Mouse (Mus musculus) neural tube, embryonic 11.5 days (tissue): ENCODE data around the gene Gna15. TPM values are rescaled to one million over a fixed set of nuclear protein-coding genes. Genes with fewer than 3 reads are reported as not detected.
A peak's percentile ranks its signal among the peaks of the same experiment; 100 is the strongest.

Source experiments
- ATAC-seq: fragments of 200-750 bp; cut with Nextera tagmentation; 2 replicates; pipeline ENCODE4 v1.8.0; 2017; ENCODE audit warnings: moderate number of reproducible peaks, mild to moderate bottlenecking, moderate TSS enrichment, moderate library complexity; ENCODE audit not compliant: insufficient read depth, low FRiP score, low TSS enrichment
- DNase-seq: peaks from one replicate; pipeline ENCODE4 v3.0.0-alpha.2; 2015; ENCODE audit warnings: low spot score
- H3K27ac ChIP-seq: fragments of 300-500 bp; sonication (generic); 2 replicates; pipeline ENCODE4 v1.5.1; 2014; ENCODE audit warnings: low read depth, mild to moderate bottlenecking, low read length
- H3K27me3 ChIP-seq: fragments of 300-500 bp; sonication (generic); 2 replicates; pipeline ENCODE4 v1.6.1; 2014; ENCODE audit warnings: mild to moderate bottlenecking, low read length, mixed read lengths; ENCODE audit not compliant: control insufficient read depth, insufficient read depth
- H3K36me3 ChIP-seq: fragments of 300-500 bp; sonication (generic); 2 replicates; pipeline ENCODE4 v1.6.1; 2014; ENCODE audit warnings: mild to moderate bottlenecking, low read length, moderate library complexity, mixed read lengths; ENCODE audit not compliant: control insufficient read depth, insufficient read depth
- H3K4me1 ChIP-seq: fragments of 300-500 bp; sonication (generic); 2 replicates; pipeline ENCODE4 v1.6.1; 2014; ENCODE audit warnings: low read length, mixed read lengths; ENCODE audit not compliant: control insufficient read depth, insufficient read depth
- H3K4me2 ChIP-seq: fragments of 300-500 bp; sonication (generic); 2 replicates; pipeline ENCODE4 v1.6.1; 2014; ENCODE audit warnings: low read depth, mild to moderate bottlenecking, moderate library complexity
- H3K4me3 ChIP-seq: fragments of 300-500 bp; sonication (generic); 2 replicates; pipeline ENCODE4 v1.5.1; 2014; ENCODE audit warnings: low read depth, low read length
- H3K9ac ChIP-seq: fragments of 300-500 bp; sonication (generic); 2 replicates; pipeline ENCODE4 v1.6.1; 2014; ENCODE audit warnings: mild to moderate bottlenecking, low read length
- H3K9me3 ChIP-seq: fragments of 300-500 bp; sonication (generic); 2 replicates; pipeline ENCODE4 v1.6.1; 2016; ENCODE audit warnings: low read length; ENCODE audit not compliant: control insufficient read depth
- WGBS: fragments of 180-500 bp; shearing (Covaris S2); extraction: QIAGEN DNeasy Blood & Tissue Kit; methylation state at CpG from one replicate; pipeline ENCODE4 v1.1.7; 2014; 5-methylcytosine and 5-hydroxymethylcytosine counted together
- polyA plus RNA-seq: library from polyadenylated mRNA; unstranded; fragments of >200 nt; fragmentation: Nextera tagmentation; extraction: Ambion mirVana; gene quantifications from 2 replicates; pipeline ENCODE4 v1.2.1, GENCODE M21; 2014

Gene Gna15
- polyA plus RNA-seq, 1 experiment from 2014 or later, result 0.41 TPM

DNA sequence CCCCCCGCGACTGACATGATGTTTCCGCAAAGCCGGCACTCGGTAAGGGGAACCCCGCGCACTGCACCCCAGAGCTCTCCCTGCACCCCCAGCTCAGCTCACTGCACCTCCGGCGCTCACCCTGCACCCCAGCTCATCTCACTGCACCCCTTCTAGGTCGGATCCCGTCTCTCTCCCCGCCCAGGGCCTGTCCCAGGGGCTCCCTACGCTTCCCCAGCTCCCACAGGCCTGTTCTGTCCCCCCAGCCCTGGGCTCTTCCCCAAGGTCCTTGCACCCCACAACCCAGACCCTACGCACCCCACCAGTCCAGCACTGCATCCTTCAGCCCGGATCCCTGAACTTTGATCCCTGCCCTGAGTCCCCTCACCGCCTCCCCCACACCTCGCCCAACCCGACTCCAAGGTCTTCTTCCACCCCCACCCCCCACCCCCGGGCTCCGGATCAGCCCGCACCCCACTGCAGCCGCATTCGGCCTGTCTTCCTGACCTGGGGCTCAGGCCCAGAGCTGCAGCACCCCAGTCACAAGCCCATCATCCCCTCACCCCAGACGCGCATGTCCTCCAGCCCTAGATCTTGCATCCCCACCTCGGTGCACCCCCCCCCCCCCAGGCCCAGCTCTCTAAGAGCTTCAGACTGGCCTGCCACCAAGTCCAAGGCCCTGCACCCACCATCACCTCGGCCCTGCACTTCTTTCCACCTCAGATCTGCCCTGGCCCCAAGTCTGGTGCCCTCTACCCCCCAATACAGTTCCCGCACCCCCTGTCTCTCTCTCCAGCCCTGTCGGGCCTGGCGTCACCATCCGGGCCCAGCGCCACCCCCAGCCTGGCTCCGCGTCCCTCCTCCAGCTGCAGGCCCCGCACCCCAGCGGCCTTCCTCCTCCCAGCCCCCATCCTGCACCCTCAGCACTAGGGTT is 35.9 kb upstream of the Gna15 start:
- H3K27ac ChIP-seq, result peak overlapping the region; percentile 85; the same call in 1 of the 2 replicates
- DNase-seq (peak; percentile 39), ATAC-seq (peak; percentile 15)
- peak overlapping the region; percentile 98 for H3K9ac ChIP-seq
- H3K9me3 ChIP-seq, result no peaks in the 10 kb centered on the region
- peak overlapping the region; percentile 90 for H3K4me3 ChIP-seq
- H3K4me2 ChIP-seq, result peak overlapping the region; percentile 90
- WGBS, result 4% methylated on average over 27 of the region's 36 CpGs
- H3K27me3 ChIP-seq, result peaks cover 3% of the 10 kb centered on the region; the same call in 1 of the 2 replicates
- H3K4me1 ChIP-seq, result peaks cover 24% of the 10 kb centered on the region
- peaks cover 6% of the 10 kb centered on the region for H3K36me3 ChIP-seq

DNA sequence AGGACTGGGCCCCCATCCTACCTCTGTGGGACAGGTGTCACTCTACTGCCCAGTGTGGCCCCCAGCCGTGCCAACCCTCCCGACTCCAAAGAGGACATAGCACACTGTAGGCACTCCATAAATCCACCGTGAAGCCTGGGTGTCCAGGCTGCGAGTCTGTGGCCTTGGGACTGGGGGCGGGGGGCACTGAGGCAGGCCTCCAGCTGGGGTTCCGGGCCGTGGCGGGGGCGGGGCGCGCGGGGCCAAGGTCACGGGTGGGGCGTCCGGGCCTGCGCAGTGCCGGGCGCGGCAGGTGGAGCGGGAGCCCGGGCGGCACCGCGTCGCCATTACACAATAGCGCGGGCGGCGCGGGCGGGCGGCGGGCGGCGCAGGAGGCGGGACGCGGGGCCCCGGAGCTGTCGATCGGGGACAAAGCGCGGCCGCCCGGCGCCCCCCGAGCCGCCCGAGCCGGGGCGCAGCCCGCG is 35.2 kb upstream of the Gna15 start, which contains the start of gene Aes:
Gene Aes, plus strand, starts transcription at position 326 of the 464 bp plus-strand sequence.
- peaks cover 22% of the 10 kb centered on the region for H3K4me1 ChIP-seq
- whole genome bisulfite sequencing, result 1% methylated on average over 31 of the region's 53 CpGs
- peaks cover 4% of the 10 kb centered on the region for H3K36me3 ChIP-seq
- H3K9me3 ChIP-seq, result no peaks in the 10 kb centered on the region
- no peaks in the 10 kb centered on the region for H3K27me3 ChIP-seq
- peak within 1 kb of the TSS; percentile 90 for H3K4me2 ChIP-seq
- peak; percentile 71 for ATAC-seq
- H3K4me3 ChIP-seq, result peak within 1 kb of the TSS; percentile 90
- peak within 1 kb of the TSS; percentile 98 for H3K9ac ChIP-seq
- peak; percentile 56 for DNase-seq
- H3K27ac ChIP-seq, result peak within 1 kb of the TSS; percentile 85; the same call in 1 of the 2 replicates

DNA sequence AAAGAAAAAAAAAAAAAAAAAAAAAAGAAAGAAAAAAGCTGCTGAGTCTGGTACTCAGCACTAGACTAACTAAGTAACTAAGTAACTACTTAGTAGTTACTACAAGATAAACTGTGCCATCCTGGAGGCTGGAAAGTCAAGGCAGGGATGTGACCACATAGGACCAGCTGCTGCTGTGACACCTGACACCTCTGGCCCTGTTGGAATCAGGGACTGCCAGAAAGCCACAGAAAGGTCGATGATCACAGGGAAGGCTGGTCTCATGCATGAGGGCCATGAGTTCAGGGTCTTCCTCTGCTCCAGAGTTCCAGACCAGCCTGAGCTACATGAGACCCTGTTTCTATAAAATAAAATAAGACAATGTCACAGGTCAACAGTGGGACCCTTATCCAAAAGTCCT is 33.5 kb upstream of the Gna15 start:
- no peak for DNase-seq
- no peak for ATAC-seq
- Histone ChIP-seq H3K9me3 (no peaks in the 10 kb centered on the region), H3K4me1 (peaks cover 13% of the 10 kb centered on the region), H3K27ac (no peak overlapping the region), H3K4me3 (no peak overlapping the region), H3K9ac (no peak overlapping the region), H3K4me2 (no peak overlapping the region), H3K27me3 (no peaks in the 10 kb centered on the region), H3K36me3 (peaks cover 3% of the 10 kb centered on the region)
- 52% methylated on average over 1 of the region's 1 CpGs for WGBS

DNA sequence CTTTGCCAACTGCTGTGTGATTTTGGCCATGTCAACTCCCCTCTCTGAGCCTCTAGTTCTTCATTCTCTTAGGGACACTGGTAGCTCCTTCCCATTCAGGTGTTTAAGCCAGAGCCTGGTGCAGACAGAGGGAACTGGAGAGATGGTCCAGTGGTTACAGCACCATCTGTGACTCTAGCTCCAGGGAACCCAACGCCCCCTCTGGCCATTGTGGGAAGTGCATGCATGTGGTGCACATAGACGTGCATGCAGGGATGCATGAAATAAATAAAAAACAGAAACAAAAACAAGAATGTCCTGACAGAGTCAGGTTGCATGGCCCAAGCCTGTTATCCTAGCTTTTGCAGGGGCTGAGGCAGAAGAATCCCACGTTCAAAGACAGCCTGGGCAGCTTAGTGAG is 32.3 kb upstream of the Gna15 start:
- Histone ChIP-seq H3K9ac (no peak overlapping the region), H3K27ac (no peak overlapping the region), H3K4me2 (no peak overlapping the region), H3K4me3 (no peak overlapping the region), H3K4me1 (peaks cover 10% of the 10 kb centered on the region), H3K36me3 (no peaks in the 10 kb centered on the region), H3K9me3 (no peaks in the 10 kb centered on the region), H3K27me3 (no peaks in the 10 kb centered on the region)
- WGBS, result 69% methylated on average over 3 of the region's 3 CpGs
- DNase-seq (no peak), ATAC-seq (no peak)

DNA sequence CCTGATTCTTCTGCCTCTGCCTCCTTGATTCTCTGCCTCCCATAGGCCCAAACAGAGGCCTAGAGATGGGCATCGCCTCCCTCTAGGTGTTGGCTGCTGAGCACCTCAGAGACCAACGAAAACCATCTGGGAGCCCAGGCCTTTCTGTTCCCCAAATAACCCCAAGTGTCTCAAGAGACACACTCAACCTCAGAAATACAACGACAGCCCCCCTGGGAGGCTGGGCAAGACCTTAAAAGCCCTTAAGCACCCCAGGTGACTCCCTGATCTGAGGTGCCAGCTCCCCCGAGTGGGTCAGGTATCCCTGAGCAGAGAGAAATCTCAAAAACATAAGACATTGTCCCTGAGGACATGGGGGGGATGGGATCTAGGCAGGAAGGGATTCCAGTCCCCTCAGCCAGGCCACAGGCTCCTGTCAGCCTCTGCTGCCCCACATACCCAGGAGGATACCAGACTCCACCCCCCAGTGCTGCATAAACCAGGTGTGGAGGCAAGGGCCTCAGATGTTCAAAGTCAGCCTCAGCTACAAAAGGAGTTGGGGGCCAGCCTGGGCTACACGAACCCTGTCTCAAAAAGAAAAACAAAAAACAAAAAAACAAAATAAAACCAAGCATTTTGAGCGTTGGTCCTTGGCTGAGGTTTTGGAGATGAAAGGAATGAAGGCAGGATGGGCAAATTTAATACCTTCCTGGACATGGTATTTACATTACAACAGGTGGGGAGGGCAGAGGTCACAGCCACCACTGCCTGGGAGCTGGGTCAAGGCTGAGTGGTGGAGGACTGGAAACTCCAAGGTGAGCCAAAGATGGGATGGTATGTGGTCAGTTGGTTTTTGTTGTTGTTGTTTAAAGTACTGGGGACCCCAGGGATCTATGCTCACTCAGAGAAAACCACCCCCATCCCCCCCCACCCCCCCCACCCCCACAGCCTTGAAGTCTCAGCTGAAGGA is 30.1 kb upstream of the Gna15 start:
- 80% methylated on average over 6 of the region's 6 CpGs for WGBS
- no peak for DNase-seq

DNA sequence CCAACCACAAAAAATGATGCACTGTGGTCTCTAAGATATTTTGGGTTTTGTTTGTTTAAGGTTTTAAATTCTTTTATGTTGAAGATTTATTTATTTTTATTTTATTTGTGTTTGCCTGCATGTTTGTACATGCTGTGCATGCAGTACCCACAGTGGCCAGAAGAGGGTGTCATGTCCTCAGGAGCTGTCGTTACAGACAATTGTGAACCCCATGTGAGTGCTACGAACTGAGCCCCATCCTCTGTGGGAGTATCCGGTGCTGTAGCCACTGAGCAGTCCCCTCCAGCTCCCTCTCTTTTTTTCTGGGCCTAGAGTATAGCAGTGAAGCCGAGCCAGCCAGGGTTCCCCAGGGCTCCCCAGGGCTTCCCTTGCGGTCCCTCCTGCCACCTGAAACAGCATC is 29.2 kb upstream of the Gna15 start:
- Histone ChIP-seq H3K36me3 (no peaks in the 10 kb centered on the region), H3K4me2 (no peak overlapping the region), H3K27ac (no peak overlapping the region), H3K4me1 (no peaks in the 10 kb centered on the region), H3K9me3 (no peaks in the 10 kb centered on the region), H3K4me3 (no peak overlapping the region), H3K27me3 (no peaks in the 10 kb centered on the region), H3K9ac (no peak overlapping the region)
- no peak for DNase-seq
- 88% methylated on average over 5 of the region's 5 CpGs for WGBS
- no peak for ATAC-seq

More for the DNA sequence above, 30.1 kb upstream of the Gna15 start:
- Histone ChIP-seq H3K9me3 (no peaks in the 10 kb centered on the region), H3K4me2 (no peak overlapping the region), H3K27ac (no peak overlapping the region), H3K36me3 (no peaks in the 10 kb centered on the region), H3K27me3 (no peaks in the 10 kb centered on the region), H3K4me3 (no peak overlapping the region), H3K9ac (no peak overlapping the region), H3K4me1 (0 out of 2 replicates have a peak, but pooled peaks cover 1% of the 10 kb centered on the region)
- no peak for ATAC-seq

DNA sequence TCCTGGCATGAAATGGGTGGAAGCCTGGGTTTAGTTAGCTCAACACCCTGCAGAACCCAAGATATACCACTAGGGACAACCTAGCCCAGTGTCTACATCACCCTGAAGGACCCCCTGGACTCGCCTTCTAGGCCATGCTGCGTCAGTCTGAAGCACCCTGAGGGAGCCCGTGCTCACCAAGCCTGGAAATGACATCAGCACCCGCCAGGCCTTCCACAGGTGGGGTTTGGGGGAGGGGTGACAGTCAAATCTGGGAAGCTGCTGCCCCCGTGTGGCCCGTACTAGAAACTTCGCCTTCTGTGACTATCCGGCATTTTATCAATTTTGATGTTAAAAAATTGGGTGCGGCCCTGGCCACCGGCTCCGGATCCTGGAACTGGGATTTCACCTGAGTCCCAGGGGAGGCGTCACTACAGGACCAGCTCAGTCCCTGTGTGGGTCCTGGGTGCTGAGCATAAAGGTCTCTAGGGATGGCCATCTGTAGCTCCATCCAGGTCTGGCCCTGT is 27.6 kb upstream of the Gna15 start:
- no peak overlapping the region for H3K9ac ChIP-seq
- no peak overlapping the region for H3K4me3 ChIP-seq
- no peaks in the 10 kb centered on the region for H3K27me3 ChIP-seq
- DNase-seq (peak; percentile 80), ATAC-seq (no peak)
- no peak overlapping the region for H3K27ac ChIP-seq
- no peaks in the 10 kb centered on the region for H3K9me3 ChIP-seq
- no peaks in the 10 kb centered on the region for H3K4me1 ChIP-seq
- H3K36me3 ChIP-seq, result no peaks in the 10 kb centered on the region
- 9% methylated on average over 12 of the region's 12 CpGs for WGBS
- H3K4me2 ChIP-seq, result no peak overlapping the region

DNA sequence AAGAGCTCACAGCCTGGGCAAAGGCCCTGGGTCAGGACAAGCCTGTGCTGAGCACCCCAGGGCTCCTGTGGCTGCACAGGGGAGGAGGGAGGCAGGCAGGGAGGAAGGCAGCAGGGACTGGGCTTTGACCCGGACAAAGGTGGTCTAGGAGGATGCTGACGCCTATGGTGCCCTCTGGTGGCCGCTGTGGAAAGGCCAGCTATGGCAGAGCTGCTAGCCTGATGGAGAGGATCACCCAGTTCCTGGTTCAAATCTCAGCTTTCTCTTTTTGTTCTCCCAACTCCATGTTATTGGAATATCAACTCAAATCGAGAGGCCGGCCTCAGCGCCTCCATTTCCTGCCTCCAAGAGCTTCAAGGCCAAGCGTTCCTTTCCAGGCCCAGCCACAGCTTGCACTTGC is 26.2 kb upstream of the Gna15 start:
- Histone ChIP-seq H3K9me3 (no peaks in the 10 kb centered on the region), H3K4me3 (no peak overlapping the region), H3K4me2 (no peak overlapping the region), H3K27me3 (no peaks in the 10 kb centered on the region), H3K36me3 (no peaks in the 10 kb centered on the region), H3K4me1 (no peaks in the 10 kb centered on the region), H3K9ac (no peak overlapping the region; the same call in 1 of the 2 replicates), H3K27ac (no peak overlapping the region)
- DNase-seq (peak; percentile 76), ATAC-seq (no peak)
- WGBS, result 15% methylated on average over 7 of the region's 7 CpGs
